Mouse (Mus musculus) bone marrow, adult 2 months (tissue): ENCODE results near the gene Eif4g3. TPM values are rescaled to one million over a fixed set of nuclear protein-coding genes. Genes with fewer than 3 reads are reported as not detected.

ENCODE experiments used
- H3K27ac ChIP-seq: fragments of 200-500 bp; 2 replicates; pipeline ENCODE4 v1.5.1; 2012; ENCODE audit warnings: low read depth, mild to moderate bottlenecking, control low read depth, inconsistent platforms, low read length; ENCODE audit not compliant: control insufficient read depth, poor library complexity, insufficient read depth
- H3K4me1 ChIP-seq: fragments of 200-500 bp; 2 replicates; pipeline ENCODE4 v1.6.1; 2011; ENCODE audit warnings: low read length; ENCODE audit not compliant: control insufficient read depth, insufficient read depth
- H3K4me3 ChIP-seq: fragments of 200-500 bp; replicated peaks from 2 replicates; pipeline ENCODE3; 2011; ENCODE audit warnings: mild to moderate bottlenecking, low read depth, low read length, control low read depth; ENCODE audit not compliant: control insufficient read depth
- CTCF ChIP-seq: fragments of 200-500 bp; IDR thresholded peaks from 2 replicates; pipeline ENCODE4 v1.5.1; 2011; ENCODE audit warnings: low read length, control low read depth; ENCODE audit not compliant: control insufficient read depth, insufficient read depth
- POLR2A ChIP-seq: fragments of 200-500 bp; IDR thresholded peaks from 2 replicates; pipeline ENCODE4 v1.6.1; 2011; ENCODE audit warnings: low read depth, mild to moderate bottlenecking, control low read depth, low read length, borderline replicate concordance; ENCODE audit not compliant: control insufficient read depth
- WGBS: fragments of 180-500 bp; shearing (Covaris S2); methylation state at CpG from one replicate; pipeline ENCODE4 v1.1.7; 2018; 5-methylcytosine and 5-hydroxymethylcytosine counted together
- polyA plus RNA-seq: library from polyadenylated mRNA; stranded (reverse); fragments of >200 nt; gene quantifications from 2 replicates; pipeline ENCODE4 v1.2.4, GENCODE M21; 2011; ENCODE audit warnings: low replicate concordance; ENCODE audit not compliant: missing spikeins, insufficient read depth, insufficient read length

Eif4g3 gene
- 36.0 and 75.0 TPM in 2 replicates for polyA plus RNA-seq

DNA sequence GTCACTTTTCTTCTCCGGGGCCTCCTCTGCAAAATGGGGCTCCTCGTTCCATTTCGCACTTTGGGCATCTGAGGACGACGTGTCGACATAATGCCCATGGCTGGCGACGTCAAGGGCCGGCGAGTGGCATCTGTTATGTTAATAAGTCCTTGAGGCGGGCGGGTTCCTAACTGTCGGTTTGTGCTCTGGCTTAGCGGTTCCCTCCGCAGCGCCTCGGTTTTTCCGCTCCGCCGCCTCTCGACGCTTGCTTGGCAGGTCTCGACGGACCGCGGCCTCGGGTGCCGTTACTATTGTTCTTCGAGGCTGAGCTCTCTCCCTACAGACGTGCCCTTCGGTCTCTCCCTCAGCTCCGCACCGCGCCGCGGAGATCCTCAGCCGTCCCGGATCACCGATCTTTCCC is at the start of gene Eif4g3:
Gene Eif4g3 (plus strand): TSS at position 133 of the 400 bp plus-strand sequence.
- no peak for TF ChIP-seq POLR2A
- no peak for TF ChIP-seq CTCF
- Histone ChIP-seq H3K4me1 (peaks cover 2% of the 10 kb centered on the region; the same call in 1 of the 2 replicates), H3K4me3 (peak within 1 kb of the TSS; percentile 90), H3K27ac (peak within 1 kb of the TSS; percentile 88)
- 5% methylated on average over 39 of the region's 39 CpGs for WGBS

- TF ChIP-seq CTCF (no peak), POLR2A (no peak)
- Histone ChIP-seq H3K27ac (no peak overlapping the region), H3K4me3 (no peak overlapping the region), H3K4me1 (no peaks in the 10 kb centered on the region)
- 80% methylated on average over 10 of the region's 10 CpGs for WGBS
Measured at GRCm38 (mm10) chr4:137943540-137943939, 49.3 kb upstream of the Eif4g3 start.

GRCm38 (mm10) chr4:137945376-137945775 is 47.4 kb upstream of the Eif4g3 start:
- Histone ChIP-seq H3K4me1 (no peaks in the 10 kb centered on the region), H3K27ac (no peak overlapping the region), H3K4me3 (no peak overlapping the region)
- peak; percentile 50 for TF ChIP-seq CTCF
- TF ChIP-seq POLR2A, result no peak
- whole genome bisulfite sequencing, result 73% methylated on average over 4 of the region's 4 CpGs

DNA sequence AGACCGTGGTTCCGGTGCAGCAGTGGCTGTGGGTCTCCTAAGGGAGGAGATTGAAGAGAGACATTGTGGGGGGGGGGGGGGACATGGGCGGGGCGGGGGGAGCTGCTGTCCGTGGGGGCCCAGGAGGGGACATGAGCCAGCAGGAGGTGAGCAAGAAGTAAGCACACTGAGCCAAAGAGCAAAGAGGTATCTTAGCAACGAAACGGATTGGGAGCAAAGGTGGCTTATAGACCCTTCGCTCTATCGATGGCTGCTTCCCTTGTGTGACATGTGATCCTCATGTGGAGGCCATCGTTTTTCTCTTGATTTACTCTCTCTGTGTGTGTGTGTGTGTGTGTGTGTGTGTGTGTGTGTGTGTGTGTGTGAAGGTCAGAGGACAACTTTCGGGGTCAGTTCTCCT is 46.4 kb upstream of the Eif4g3 start:
- H3K4me3 ChIP-seq, result no peak overlapping the region
- H3K4me1 ChIP-seq, result no peaks in the 10 kb centered on the region
- 85% methylated on average over 11 of the region's 11 CpGs for WGBS
- no peak overlapping the region for H3K27ac ChIP-seq
- no peak for TF ChIP-seq POLR2A

DNA sequence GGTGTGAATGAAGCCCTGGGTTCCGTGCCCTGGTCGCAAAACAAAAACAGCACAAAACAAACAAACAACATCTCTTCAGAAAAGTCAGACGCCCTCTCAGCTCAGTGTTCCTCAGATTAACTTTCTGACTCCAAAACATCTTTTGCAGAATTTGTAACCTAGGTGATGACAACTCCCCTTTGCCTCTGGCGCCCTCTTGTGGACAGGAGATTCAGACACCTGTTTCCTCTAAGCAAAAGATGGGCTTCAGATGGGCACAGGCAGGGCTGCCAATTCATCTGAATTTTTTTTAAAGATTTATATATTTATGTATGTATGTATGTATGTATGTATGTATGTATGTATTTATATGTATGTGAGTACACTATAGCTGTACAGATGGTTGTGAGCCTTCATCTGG is 40.0 kb upstream of the Eif4g3 start:
- Histone ChIP-seq H3K4me3 (no peak overlapping the region), H3K4me1 (no peaks in the 10 kb centered on the region), H3K27ac (no peak overlapping the region)
- TF ChIP-seq CTCF (peak; percentile 68), POLR2A (no peak)
- WGBS, result 48% methylated on average over 4 of the region's 4 CpGs

GRCm38 (mm10) chr4:137954184-137954583 is 38.6 kb upstream of the Eif4g3 start:
- Histone ChIP-seq H3K27ac (no peak overlapping the region), H3K4me1 (no peaks in the 10 kb centered on the region), H3K4me3 (no peak overlapping the region)
- WGBS, result 67% methylated on average over 2 of the region's 2 CpGs
- TF ChIP-seq CTCF, result no peak
- no peak for TF ChIP-seq POLR2A

GRCm38 (mm10) chr4:137954926-137955396 is 37.9 kb upstream of the Eif4g3 start:
- WGBS, result 43% methylated on average over 8 of the region's 8 CpGs
- Histone ChIP-seq H3K4me1 (no peaks in the 10 kb centered on the region), H3K4me3 (no peak overlapping the region), H3K27ac (no peak overlapping the region)
- no peak for TF ChIP-seq POLR2A

DNA sequence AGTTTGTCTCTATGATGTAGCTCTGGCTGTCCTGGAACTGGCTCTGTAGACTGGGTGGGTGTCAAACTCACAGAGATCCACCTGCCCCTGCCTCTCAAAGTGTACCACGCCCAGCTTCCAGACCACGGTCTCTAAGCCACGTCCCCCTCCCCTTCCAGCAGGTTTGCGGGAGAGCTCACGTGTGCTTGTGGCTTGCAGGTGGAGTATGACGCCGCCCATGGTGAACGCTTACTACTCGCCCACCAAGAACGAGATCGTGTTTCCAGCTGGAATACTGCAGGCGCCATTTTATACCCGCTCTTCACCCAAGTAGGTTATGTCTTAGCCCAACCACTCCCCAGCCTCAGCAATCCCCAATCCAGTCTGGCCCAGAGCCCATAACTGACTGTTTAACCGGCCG is 36.6 kb upstream of the Eif4g3 start:
- H3K27ac ChIP-seq, result no peak overlapping the region
- no peak overlapping the region for H3K4me3 ChIP-seq
- no peaks in the 10 kb centered on the region for H3K4me1 ChIP-seq
- TF ChIP-seq CTCF (no peak), POLR2A (no peak)
- WGBS, result 92% methylated on average over 15 of the region's 15 CpGs

DNA sequence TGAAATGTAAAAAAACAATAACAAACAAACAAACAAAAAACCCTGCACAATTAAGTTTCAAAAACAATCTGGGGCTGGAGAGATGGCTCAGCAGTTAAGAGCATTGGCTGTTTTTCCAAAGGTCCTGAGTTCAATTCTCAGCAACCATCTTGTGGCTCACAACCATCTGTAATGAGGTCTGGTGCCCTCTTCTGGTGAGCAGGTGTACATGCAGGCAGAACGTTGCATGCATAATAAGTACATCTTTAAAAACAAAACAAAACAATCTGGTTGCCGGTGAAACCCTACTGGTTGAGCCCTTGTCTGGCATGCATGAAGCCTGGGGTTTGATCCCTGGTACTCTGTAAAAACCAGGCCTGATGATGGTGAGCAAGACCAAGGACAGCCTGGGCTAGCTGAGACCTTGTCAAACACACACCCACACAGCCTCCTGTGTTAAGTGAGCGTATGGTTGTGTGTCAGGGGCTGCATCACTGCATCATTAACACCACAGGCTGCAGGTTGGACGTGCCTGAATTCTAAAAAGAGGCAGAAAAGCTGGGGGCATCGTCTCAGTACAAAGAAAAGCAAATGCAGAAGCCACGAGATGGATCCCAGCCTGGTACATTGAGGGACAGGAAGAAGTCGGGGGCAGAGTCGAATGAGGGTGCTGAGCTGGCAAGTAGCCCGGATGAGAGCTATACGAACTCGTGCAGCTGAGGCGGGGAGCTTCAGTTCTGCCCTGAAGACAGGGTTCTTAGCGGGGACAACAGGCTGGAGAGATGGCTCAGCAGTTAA is 32.7 kb upstream of the Eif4g3 start:
- 56% methylated on average over 13 of the region's 13 CpGs for WGBS
- H3K27ac ChIP-seq, result no peak overlapping the region
- no peak overlapping the region for H3K4me3 ChIP-seq
- TF ChIP-seq POLR2A, result no peak
- TF ChIP-seq CTCF, result peak; percentile 52
- no peaks in the 10 kb centered on the region; the same call in 1 of the 2 replicates for H3K4me1 ChIP-seq
